Mouse (Mus musculus) retina, embryonic 14.5 days (tissue): Measurements from ENCODE around the gene Xpo4.
"Not testable (repeated sequence)": the region's sequence is repeated elsewhere in the genome, so short reads cannot be mapped to it uniquely, and the experiment has no call there.

Experiments used
- DNase-seq: peaks from one replicate; pipeline ENCODE4 v3.0.0-alpha.2; 2015; ENCODE audit warnings: low spot score

Gene Xpo4

DNA sequence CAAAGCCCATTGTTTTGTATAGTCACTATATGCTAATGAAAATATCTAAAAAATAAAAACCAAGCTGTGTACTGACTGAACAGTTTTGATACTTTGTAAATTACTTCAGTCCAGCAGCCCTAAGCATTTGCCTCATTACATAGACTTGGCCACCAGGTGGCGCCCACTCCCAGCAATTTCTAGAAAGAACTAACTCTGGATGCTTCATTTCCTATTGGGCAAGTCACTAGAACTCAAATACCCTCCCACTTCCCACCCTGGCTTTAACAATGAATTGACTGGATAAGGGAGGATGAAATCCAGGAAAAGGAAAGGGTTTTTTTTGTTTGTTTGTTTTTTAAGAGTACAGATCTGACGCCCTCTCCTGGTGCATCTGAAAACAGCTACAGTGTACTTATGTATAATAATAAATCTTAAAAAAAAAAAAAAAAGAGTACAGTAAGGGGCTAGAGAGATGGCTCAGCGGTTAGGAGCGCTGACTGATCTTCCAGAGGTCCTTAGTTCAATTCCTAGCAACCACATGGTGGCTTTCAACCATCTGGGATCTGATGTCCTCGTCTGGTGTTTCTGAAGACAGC is 14.8 kb upstream of the Xpo4 start:
- DNase-seq: peak; percentile 94

DNA sequence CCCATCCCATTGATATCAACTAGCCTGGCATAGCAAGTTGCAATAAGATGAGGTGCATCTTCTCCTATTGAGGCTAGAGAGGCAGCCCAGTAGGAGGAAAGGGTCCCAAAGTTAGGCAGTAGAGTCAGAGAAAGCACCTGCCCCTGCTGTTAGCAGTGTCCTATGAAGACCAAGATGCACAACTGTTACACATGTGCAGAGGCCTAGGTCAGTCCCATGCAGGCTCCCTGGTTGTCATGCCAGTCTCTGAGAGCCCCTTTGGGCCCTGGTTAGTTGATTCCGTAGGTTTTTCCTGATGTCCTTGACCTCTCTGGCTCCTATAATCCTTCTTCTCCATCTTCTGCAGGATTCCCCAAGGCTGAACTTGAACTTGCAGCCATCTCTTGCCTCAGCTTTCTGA is 14.3 kb upstream of the Xpo4 start:
- no peak for DNase-seq

DNA sequence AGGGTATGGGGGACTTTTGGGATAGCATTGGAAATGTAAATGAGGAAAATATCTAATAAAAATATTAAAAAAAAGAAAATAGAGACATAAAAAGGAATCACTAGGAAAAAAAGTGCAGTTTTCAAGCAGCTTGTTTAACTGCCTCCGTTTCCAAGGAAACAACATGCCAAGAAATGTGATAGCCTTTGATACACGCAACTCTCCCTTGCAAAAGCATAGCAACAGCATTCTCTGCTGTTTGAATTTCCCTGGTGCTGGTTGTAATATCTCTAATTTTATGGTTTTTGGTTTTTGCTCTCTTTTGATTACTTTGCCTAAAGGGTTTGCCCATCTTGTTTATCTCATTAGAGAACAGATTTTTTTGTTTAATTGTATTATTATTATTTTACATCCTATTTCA is 10.3 kb upstream of the Xpo4 start:
- no peak for DNase-seq

DNA sequence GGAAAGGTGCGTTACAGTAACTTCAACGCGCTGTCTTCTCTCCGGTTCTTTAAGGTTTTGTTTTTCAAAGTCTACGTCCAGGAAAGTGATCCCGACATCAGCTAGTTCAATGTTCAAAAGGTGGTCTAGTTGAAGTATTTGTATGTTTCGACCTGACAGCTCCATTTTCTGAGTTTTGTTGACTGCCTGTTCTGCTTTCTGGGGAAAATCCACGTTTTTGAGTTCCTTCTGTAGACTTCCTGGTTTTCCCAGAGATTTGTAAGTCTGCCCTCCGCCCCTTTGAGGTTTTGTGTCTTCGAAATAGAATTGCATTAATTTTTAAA is 359 bp upstream of the Xpo4 start:
- DNase-seq: no peak

DNA sequence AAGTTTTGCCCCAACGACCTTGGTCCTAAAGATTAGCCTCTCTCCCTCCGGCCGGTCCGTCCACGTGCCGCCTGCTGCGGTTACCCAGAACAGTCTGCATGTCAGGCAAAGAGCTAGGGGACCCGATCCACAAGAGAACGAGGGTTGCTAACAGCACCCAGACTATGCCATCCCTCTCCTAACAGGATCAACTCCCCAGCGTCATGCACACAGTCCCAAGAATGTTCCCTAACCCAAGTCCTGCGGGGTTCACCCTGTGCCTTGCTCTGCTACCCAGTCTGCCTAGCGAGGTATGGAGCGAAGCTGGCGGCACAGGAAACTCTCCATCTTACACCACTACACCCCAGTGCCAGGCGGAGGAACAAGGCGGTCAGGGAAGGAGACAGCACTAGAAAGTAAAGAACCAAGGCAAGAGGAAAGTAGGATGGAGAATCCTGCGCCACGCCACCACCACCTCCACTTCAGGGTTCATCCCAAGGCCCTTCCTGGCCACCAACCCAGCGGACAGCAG is 864 bp downstream of the Xpo4 start:
- DNase-seq: no peak

DNA sequence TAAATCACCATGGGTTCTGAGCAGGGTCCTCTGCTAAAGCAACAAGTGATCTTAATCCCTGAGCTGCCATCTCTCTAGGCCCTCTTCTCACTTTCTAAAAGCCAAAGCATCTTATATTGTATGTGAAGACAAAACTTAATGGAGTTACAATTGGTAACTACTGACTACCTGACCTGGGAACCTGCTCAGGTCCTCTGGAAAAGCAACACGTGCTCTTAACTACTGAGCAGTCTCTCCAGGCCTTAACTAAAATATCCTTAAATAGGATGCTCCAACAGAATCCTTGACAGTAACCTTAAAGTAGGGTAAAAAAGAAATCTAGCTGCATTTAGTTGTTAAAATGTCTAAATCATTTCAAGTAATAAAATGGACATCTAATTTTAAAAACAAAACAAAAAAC is 1.6 kb downstream of the Xpo4 start:
- no peak for DNase-seq

DNA sequence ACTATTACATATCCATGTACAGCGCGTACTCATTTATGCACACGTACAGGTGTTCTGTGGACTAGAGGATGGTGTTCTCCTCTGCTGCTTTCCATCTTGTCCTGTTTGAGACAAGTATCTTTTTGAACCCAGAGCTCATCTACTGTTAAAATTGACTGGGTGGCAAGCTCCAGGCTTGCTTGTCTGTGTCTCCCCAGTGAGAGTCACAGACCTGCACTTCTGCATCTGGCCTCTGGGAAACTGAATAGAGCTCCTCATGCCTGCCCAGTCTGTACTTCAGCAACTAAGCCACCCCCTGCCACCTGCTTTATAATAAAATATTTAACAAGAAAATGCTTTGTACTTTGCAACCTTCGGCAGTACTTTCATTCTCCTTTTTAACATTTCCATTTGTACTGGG is 6.9 kb downstream of the Xpo4 start:
- DNase-seq: peak; percentile 25

DNA sequence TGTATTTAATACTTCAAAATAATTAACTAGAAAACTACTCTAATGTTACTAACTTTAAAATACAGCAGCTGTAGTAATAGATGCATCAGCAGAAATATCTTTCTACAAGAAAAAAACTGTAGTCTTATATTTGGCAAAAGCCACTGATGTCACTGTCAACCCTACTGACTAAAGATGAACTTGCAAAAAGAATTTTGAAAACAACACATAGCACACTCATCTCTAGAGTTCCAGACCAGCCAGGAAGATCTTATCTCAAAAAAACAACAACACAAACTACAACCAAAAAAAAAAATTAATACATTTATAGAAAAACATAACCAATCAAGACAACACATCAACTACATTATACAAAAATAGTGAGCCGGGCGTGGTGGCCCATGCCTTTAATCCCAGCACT is 7.7 kb downstream of the Xpo4 start:
- no peak for DNase-seq

DNA sequence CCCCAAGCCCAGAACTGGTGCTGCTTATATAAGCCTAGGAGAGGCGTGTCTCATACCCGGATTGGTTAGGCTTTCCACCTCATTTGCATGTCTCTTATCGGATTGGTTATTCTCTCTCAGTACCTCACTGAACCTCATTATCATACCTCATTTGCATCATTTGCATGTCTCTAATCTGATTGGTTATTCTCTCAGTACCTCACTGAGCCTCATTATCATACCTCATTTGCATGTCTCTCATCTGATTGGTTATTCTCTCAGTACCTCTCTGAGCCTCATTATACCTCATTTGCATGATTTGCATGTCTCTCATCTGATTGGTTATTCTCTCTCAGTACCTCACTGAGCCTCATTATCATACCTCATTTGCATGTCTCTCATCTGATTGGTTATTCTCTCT is 8.7 kb downstream of the Xpo4 start:
- DNase-seq: not testable (repeated sequence)

DNA sequence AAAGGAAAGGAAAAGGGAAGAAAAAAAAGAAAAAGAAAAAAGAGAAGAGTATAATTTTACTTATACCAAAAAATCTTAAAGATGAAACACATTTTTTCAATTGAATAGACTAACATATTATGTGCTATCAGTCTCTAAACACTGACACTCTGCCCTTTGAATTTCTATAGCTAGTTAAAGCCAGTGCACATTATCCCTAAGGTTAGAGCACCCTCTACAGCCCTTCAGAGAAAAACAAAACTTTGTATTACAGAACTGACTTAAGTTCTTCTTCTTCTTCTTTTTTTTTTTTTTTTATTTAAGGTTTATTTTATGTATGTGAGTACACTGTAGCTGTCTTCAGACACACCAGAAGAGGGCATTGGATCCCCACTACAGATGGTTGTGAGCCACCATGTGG is 15.7 kb downstream of the Xpo4 start:
- no peak for DNase-seq

DNA sequence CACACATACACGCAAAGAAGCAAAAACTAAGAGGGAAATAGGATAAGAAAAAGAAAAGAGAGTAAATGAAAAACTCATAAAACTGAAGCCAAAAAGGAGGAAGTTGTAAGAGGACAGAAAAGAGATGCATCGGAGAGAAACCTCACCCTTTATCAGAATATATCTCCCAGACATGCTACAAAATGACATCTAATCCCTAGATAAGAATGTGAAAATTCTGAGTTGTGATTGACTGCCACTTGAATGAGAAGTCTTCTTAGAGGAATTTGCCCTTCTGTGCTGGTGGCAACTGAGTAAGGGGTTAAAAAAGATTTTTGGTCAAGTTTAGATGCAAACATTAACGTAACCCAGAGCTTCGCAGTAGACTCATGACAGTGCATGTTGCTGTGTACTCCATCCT is 19.1 kb downstream of the Xpo4 start:
- DNase-seq: no peak

DNA sequence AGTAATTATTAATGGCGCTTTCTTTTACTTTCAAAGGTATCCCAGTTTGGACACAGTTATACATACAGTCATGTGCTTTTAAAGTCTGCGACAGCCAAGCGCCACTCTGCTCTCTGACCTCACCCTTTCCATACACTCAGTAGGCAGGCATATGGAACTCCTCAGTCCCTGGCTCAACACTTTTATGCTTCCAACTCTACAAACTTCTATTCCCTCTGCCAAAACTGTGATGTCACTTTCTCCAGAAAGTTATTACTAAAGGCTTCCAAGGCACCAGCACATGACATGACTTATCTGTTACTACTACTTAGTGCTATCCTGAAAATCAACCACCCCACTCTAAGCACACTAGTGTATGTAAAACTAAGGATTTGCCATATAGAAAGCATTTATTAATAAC is 26.1 kb downstream of the Xpo4 start:
- no peak for DNase-seq

DNA sequence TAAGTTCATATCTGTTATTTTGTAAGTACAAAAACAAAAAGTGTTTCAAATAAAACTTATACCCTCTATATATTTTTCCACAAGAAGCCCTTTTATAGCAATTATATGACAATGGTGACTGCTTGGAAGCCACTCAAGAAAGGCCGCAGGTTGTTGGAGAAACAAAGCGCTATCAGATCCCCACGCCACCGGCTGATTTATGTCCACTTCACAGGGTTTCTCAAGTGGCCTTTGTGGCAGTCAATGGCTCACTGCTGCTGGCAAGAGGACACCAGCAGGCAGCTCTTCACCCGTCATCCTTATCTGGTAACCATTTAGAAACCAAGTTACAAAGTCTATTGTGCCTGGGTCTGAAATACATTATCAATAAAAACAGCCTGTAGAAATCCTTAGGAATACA is 31.1 kb downstream of the Xpo4 start:
- DNase-seq: no peak

DNA sequence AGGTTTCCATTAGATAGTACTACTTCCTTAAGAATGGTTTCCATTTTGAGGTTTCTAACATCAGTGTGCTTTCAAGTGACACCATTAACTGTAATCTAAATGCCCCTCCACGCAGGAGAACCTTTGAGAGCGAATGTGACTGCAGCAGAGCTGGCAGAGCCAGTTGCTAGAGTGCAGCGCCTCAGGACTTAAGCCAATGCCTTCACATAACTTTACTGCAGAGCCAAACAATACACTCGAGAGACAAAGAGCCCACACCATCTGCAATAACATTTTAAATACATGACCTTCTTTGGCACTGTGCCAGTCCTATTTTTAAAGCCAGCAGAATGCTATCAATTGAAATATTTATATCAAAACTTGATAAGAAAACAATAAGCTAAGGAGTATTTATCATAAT is 35.6 kb downstream of the Xpo4 start:
- DNase-seq: no peak

DNA sequence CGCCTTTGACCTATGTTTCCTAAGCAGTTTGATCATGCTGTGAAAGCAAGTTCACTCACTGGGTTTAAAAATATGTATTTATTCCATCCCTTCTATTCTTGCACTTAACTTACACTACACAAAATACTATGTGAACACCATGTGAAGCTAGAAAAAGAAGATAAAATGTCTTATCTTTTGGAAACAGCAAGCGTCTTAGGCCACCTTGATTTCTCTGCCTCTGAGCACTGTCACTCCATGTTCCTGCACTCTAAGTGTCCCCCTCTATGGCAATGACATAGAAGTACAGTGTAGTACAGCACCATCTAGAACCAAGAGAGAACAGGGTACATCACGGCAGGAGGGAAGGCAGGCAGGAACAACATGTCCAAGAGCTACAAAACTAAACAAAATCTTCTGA is 42.3 kb downstream of the Xpo4 start:
- no peak for DNase-seq

DNA sequence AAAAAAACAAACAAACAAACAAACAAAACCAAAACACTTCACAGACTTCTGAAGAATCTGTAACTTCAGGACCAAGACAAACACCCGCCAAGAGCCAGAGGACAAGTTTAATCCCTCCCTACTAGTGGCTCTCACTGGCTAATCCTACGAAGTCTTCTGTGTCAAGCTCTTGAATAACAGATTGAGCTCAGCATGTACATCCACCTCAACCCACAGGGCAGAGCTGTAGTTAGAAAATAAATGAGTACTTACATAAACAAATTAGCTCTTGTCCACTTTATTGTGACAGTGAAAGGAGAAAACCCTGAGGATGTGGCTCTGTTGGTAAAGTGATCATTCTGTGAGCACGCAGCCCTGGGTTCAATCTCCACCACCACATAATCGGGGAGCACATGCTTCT is 43.5 kb downstream of the Xpo4 start:
- DNase-seq: no peak

DNA sequence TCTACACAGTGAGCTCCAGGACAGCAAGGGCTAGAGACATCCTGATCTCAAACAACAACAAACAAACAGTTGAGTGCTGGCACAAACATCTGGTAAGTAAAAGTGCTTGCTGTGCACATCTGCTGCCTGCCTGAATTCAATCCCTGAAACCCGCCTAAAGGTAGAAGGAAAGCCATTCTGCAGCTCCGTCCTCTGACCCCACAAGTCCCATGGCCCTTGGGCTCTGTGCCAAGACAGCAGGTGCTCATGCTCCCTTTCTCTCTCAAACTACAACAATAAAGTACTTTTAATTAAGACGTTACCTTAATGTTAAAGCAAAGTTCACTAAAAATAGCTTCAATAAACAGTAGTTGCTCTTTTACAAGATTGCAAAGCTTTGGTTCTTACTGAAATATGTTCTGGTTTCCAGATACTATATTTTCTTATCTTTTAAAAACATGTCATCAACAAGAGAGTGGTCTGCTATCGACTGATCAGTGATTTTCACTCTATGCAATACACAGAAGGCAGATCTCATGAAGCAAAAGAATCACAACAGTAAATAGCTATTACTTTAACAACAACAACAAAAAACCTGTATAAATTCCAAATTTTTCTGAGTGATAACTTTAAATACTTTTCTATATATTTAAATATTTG is 44.5 kb downstream of the Xpo4 start:
- DNase-seq: no peak

DNA sequence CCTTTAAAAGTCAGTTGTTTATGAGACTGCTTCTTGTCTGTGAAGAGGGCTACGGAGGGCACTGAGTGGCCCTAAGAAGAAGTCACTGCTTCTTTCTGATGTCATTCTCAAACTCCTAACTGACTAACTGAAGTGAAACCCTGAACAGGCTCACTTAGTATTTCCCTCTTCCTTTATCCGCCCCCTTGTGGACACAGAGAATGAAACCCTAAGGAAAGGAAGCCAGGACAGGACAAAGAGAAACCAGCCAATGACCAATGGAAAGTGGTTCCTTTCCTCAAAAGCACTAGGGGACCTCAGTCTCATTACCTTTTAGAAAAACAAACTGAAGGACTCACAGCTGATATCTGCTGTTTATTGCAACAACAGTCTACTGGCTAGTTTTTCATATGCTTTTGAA is 45.7 kb downstream of the Xpo4 start:
- DNase-seq: peak; percentile 72

DNA sequence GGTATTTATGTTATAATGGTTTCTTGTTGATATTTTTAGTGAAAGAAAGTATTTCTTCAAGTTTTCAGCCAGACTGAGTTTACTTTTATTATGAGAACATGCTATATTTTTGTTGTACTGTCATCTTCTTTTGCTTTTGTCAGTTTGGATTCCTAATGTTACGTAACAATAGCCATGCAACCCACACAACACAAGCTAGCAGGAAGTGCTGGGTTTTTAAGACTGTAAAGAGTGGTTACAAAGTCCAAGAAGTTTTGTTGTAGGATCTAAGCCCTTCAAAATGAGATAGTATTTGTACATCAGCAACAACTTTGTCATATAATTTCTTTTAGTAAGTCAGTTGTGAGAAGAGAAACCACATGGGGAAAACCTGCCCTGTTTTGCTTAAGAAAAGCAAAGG is 47.6 kb downstream of the Xpo4 start:
- no peak for DNase-seq

DNA sequence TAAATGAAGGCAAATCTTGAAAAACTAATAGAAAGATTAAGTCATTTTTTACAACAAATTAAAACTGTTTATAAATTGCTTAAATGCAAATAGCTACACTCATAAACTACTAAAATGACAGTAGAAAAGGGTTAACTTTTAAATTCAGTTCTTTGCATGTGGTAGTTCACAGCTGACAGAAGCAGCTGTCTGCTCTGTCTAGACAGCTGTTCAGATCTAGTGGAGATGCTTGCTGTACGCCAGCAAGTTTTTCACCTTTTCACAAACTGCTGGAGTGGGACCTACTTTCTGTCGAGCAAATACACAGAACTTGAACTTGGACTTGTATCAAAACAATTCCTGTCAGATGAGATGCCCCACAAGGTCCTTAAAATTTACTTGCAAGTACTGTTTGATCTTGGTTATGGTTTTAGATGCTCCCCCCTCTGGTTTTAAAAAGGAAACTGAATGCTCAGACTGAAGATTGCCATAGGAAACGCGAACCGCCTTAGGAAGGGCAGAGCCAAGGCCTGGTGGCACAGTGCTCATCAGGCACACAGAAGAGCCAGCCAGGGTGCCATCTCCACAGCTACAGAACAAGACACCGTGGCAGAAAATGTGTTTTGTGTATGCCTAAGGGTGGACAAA is 48.8 kb downstream of the Xpo4 start:
- DNase-seq: no peak

DNA sequence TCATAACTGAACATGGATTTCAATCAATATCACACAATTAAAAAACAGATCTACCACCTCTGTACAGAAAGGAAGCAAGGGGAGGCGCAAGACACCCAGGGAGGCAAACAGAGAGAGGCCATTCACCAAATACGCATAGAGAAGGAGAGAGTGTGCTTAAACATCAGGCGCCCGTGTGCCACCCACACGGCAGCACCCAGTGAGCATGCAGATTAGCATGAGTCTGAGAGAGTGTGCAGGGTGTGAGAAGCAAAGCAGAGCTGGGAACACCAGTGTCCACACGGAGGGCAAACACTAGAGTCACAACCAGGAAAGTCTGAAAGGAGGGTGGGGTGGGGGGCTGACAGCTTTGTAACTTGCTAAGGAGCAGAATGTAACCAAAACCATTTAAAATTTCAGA is 49.4 kb downstream of the Xpo4 start:
- DNase-seq: no peak

DNA sequence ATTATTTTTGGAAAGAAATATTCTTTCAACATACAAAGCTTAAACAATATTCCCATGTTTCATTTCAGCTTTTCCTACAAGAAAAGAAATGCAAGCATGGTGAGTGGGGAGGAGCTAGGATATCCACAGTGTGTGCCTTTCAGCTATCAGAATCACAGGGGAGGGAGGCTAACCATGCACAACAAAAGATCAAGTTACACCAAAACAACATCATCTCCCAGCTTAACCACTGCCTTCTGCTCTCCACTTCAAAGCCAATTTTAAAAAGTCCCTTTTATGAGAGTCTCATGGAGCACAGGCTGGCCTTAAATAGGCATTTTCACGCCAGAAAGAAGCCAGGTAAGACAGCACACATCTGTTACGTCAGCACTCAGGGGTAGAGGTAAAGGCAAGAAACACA is 54.2 kb downstream of the Xpo4 start:
- no peak for DNase-seq

DNA sequence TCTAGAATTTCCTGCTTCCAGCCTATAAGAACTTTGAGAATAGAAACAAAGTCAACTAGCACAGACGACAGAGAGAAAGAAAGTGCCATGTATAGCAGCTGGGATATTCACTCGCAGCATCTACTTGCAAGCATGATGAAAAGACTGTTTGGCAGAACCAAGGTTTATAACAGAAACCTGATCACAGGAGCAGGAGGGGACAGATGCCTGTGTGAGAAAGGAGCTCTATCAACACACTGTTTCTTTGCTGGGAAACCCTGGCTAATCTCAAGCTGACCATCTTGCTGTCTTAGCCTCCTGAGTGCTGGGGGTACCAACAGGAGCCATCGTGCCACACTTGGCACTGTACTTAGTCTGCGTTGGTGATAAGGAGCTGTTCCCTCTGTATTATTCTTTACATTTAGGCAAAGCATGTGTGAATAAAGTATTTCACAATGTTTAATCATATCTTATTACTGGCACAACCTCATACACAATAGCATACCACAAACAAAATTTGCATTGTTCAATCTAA is 55.4 kb downstream of the Xpo4 start:
- DNase-seq: no peak

DNA sequence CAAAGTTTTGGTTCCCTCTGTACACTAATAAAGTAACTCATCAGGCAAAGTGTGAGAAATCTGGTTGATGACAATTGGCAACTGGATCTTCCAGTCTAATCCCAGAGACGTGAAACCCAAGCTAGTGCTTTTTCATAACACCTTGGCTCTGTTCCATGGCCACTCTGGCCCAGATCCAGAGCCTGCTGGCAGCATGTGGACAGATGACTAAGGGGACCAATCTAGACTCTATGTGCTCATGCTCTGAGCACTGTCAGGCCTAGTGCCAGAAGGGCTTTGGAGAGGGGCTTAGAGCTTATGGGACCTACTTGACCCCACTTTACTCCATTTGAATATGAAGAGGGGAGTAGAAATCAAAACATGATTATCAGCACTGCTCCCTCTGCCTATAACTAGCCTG is 57.7 kb downstream of the Xpo4 start:
- DNase-seq: no peak
